Mouse (Mus musculus): ENCODE data around the gene Ptpn1. TPM values are rescaled to one million over a fixed set of nuclear protein-coding genes. Genes with fewer than 3 reads are reported as not detected.
A peak's percentile ranks its signal among the peaks of the same experiment; 100 is the strongest.

Gene Ptpn1
- total and polyA plus RNA-seq, 3 experiments: 55.1 to 71.3 (median 57.9) TPM

DNA sequence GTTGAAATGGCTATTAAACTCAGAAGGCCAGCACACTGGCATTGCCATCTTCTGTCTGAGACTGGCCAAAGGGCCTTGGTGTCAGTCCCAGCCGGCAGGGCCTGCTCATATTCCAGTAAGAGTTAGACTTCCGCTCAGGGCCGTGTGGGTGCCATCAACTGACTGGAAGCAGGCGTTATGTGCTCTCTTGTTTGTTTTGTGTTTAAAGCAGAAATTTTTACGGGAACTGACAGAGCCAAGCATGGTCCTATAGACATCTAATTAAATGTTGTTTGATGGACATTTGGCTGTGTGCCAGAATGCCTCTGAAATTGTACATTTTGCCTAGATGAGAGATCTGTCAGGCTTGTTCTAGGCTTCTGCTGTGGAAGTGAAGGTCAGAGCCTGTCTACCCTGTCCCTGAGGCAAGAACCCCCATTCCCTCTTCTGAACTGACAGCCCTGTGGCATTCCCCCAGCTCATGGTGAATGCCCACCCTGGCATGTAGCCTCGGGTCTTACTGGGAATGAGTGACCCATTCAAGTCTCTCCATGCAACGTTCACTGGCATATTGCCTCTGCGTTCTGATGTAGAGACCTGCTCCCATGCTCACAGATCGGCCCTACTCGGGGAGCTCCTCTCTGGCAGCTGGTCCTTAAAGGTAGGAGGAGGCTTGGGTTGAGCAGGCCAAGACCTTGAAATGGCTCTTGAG, 38.1 kb downstream of the Ptpn1 start:
- no peak for DNase-seq

DNA sequence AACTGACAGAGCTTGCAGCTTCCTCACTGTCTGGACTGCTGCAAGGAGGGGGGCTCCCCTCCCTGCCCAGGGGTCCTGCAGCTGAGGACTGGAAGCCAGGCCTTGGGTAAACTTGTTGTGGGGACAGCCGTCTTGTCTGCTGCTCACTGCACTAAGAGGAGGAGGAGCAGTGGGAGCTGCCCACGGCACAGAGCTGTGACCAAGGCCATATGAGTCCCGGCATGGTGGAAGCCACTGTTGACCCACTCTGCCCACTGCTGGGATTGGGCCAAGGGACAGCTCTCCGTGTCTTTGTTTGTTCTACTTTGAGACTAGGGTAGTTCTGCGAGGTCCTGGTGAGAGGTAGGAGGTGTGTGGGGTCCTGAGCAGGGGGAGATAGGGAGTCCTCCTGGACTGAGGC, 40.3 kb downstream of the Ptpn1 start:
- no peak for DNase-seq

DNA sequence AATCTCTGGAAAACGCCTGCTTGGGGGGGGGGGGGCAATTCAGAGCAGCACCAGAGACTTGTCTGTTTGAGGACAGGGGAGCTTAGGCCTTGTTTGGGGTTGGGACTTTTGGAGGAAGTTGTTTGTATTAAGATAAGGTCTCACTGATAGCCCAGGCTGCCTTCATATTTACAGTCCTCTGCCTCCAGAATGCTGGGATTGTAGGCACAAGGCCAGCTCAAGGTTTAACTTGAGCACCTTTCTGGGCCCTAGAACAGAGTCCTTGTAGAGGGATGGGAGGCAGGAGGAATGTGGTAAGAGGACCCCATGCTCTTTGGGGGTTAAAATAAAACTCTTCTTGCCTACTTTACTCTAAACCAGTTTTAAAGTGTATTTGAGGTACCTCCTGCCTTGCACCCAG, 41.0 kb downstream of the Ptpn1 start:
- DNase-seq: no peak

DNA sequence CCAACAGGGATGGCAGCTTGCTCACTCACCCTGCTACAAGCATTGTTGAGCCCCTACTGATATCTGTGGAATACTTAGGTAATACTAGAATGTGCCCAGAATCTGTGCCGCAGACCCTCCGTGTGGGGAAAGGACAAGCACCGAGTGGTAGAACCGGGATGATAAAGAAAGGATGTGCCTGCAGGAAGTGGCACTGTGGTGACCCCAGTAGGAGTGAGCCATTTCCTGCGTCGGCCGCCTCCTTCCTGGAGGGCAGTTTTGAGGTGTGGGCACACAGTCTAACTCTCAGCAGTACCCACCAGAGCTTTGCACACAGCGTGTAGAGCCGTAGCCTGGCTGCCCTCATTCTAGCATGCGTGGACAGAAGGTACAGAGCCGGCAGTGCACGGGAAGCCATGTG, 43.9 kb downstream of the Ptpn1 start:
- no peak for DNase-seq

DNA sequence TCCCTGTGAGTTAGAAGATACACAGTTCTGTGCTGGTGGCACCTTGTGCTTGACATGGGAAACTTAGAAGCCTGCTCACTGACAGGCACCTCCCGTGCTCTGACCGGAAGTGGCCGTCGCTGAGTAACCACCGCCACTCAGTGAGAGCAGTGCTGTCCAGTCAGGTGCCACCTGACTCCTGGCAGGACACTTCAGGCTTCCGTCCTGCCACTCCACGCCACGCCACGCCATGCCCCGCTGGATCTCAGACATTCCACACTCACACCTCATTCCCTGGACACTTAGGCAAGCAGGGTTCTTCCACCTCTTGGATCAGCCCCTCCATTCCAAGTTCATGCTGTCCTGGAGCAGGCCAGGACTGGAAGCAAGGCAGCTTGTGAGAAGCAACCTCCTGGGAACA, 46.4 kb downstream of the Ptpn1 start:
- DNase-seq: no peak

DNA sequence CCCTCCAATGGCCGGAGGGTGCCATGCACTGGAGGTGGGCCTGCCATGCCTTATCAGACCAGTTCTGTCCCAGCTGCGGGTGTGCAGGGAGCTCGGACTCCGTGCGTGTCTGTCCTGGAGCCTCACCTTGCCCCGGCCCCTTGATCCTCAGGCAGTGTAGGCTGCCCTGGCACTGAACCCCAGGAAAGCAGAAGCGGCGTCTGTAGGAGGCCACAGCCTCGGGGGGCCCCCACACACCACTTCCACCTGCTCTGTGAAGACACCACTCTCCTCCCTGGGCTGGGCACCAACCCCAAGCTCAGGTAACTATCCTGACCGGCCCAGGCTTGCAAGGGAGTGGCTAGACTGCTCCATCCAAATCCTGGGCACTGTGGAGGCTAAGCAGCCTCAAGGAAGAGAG, 48.5 kb downstream of the Ptpn1 start:
- no peak for DNase-seq

DNA sequence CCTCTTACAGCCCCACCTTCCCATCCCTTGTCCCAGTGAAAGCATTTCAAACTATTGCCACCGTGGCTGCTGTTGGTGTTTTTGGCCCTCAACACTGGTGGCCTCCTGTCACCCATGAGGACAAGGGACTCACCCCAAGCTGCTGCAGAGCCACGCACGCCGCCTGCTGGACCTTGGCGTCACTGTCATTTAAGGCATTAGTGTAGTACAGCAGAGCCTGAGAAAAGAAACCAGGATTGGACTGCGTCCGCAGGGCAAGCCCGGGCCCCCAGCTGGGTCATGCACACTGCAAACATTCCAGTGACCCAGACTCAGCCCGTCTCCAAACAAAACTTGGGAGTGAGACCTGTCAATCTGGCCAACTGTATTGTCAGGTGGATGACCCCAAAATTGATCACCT, 50.8 kb downstream of the Ptpn1 start:
- peak; percentile 31 for DNase-seq

DNA sequence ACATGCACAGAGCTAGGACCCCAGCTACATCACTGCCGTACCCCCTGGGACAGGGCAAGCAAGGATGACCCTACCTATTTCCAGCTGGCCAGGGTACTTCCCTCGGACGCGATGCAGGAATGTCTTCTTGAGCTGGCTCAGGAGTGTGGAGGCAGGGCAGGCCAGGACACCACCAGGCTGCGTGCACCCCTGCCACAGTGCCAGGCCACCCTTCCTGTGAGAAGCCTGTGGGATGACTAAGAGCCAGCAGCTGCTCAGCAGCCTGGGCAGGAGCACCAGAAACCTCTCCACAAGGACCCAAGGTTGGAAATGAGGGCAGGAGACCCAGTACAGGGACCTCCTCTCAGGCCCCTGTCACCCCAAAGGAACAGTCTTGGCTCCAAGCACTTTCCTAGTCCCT, 52.5 kb downstream of the Ptpn1 start:
- DNase-seq: no peak

DNA sequence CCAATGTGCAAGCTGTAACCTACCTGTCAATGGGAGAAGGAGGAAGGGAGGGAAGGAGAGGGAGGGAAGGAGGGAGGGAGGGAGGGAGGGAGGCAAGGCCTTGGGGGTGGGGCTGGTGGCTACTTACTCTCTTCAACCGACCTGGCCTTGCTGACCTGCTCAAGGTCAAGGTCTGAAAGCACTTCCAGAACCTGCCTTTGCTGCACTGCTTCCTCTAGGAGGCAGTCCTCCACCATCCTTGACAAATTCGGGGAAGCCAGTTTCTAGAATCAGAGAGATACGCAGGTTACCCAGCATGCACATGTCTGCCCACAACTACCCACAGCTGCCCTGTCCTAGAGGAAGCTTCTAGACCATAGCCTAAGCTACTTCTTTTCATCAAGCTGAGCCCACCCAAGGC, 53.1 kb downstream of the Ptpn1 start:
- DNase-seq: no peak

DNA sequence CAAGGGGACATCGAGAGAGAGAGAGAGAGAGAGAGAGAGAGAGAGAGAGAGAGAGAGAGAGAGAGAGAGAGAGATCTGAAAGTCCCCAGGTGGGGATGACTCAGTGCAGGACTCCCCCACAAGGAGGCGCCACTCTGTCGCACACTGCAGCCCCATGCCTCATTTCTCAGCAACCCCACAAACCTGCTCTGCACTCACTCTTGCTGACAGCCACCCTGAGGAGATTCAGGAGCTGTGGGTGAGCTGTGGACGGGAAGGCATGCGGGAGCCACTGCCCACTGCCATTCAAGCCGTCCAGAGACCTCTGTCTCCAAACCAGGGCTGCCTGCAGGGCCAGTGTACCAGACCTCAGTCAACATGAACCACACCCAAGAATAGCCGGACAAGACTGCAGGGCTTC, 54.9 kb downstream of the Ptpn1 start:
- no peak for DNase-seq

DNA sequence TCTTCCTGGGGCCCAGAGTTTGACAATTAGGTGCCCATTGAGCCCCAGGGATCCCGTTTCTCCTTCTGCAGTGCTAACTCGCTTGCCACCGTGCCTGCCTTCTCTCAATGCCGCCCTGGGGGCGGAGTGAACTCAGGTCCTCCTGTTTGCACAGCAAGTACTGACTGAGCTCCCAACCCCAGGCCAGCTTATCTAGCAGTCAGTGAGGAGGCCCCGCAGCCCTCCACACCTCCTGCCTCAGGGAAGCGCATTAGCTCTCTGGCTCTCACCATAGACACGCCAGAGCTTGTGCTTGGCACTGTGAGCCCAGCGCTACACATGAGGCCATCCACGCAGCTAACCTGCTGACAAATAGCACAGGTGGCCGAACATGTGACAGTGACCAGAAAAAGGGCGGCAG, 55.8 kb downstream of the Ptpn1 start:
- no peak for DNase-seq

DNA sequence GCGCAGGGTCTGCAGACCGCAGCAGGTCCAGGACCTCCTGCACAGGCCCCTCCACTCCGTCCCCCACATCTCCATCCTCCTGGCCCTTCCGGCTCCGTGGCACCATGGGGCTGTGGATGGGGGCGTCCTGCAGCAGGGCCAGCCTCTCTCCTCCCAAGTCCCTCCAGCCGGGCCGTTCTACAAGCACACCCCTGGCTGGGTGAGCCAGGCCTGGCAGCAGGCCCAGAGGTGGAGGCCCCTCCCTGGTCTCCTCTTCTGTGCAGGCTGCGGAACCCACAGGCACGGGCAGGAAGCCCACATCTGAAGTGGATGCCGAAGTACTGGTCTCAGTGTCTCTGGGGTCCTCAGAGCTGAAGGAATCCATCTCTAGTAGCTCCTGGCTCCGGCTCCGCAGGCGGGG, 57.5 kb downstream of the Ptpn1 start:
- DNase-seq: no peak

DNA sequence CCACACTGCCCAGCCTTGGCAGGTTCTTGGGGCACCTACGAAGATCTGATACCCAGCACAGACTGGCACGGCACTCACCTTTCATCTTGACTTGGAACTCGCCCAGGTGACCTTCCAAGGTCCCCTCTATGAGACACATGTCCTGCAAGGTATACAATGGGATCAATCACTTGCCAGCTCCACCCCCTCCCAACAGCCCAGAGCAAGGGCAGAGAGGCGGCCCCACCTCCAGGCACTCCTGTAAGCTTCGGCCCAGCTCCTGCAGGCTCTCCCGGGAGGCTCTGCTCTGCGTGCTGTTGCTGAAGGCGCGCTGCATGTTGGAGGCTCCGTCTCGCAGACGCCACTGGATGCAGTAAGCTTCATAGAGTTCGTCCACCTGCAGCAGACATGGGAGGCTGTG, 61.4 kb downstream of the Ptpn1 start:
- DNase-seq: no peak

DNA sequence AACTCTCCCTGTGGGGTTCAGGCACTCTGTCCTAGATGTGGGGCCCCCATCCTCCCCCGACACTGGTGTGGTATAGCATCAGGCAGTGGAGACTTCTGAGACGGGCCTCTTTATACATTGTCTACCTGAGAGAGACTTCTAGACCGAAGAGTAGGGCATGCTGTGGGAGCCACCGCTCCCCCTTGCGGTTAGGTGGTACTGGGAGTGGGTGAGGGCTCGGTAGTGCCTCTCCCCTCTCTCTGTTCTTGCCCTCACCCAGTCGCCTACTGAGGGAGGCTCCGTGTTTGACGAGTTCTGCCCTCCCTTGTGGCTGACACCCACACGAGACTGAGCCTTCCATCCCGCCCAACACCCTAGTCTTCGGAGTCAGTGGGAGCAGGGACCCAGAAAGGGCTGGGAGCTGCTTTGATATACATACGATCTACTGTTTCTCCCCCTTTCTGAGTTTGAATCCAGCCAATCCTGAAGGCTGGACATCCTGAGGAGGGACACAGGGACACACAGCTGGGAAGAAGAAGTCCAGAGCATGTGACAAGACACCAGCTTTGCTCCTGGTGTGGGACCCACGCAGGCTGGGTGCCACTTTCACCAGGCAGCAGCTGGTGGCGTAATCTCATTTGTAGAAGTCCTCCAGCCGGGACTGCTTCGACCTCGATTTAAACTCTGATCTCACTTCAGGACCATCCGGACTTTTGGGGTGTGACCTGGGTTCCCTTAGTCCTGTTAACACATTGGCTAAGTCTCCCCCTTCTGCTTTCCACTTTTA, 64.2 kb downstream of the Ptpn1 start:
- DNase-seq: no peak

DNA sequence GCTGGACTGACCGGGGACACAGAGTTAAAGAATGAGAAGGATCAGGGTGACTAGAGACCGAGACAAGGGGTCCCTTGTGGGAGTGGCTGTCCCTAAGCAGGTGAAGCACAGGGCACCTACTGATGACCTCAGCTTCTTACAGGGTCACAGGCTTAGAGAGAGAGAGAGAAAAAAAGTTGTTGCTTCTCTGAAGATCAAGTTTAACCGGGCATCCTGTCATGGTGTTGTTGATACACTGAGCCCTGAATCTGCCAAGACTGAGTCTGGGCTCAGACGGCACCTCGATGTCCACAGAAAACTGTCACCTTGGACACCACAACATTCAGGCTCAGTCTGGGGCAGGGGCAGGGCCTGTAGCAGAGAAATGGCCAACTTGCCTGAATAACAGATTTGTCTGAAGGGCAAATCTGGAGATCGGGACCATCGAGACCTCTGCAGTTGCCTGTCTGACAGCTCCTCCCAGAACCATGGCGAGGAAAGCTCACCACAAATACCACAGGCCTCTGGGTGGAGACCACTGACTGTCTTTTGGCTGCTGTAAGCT, 64.9 kb downstream of the Ptpn1 start:
- DNase-seq: no peak

DNA sequence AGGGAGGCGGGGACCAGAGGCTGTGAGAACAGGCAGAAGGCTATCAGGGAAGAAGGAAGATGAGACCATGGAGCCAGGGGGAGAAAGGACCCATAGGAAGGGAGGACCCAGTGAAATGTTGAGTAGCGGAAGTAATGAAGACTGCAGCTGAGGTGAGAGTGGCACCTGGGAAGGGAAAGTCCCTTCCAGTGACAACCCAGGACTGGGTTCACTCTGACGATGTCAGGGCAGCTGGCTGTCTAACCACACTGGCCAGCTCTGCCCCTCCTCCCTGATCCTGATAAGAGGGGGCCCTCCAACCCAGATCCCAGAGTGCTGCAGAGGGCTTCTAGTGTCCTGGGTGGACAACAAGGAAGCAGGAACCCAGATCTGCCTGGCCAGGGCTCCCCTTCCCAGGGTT, 65.7 kb downstream of the Ptpn1 start:
- DNase-seq: no peak

DNA sequence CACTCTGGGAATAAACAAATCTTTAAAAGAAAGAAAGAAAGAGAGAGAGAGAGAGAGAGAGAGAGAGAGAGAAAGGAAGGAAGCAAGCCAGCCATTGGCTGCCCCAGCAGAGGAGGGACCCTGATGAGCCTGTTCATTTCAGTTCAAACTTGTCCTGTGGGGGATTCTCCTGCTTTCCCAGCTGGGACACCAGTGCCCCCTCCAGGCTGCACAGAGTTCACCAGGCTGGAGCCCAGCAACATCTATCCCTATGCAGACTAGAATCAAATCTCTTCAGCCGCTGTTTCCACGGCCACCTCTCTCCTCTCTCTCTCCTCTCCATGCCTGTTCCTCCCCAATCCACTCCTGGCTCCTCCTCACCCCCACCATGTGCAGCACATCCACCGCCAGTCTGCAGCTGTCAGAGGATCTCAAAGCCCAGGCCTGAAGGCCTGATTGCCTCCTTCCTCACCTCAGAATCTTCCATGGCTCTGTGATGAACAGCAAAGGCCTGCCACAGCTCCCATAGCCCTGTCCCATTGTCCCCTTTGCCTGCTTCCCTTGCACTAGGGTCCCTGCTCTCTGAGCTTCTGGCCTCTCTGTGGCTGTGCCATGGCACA, 67.4 kb downstream of the Ptpn1 start:
- DNase-seq: no peak

DNA sequence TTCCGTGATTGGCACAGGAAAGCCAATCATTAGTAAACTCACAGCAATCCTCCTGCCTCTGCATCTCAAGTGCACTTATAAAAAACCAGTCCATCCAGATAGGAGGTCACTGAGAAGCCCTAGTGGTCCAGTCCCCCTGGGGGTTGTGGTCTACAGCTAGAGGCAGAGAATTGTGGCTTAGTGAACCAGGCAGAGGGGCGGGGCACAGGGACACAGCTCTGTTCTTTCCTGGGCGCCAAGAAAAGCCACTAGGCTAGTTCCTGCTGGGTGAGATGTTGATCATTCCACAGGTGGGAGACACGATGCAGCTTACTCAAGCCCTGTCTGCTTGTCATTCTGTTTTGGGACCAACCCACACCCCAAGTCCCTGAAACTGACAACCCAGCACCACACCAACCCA, 70.3 kb downstream of the Ptpn1 start:
- no peak for DNase-seq

DNA sequence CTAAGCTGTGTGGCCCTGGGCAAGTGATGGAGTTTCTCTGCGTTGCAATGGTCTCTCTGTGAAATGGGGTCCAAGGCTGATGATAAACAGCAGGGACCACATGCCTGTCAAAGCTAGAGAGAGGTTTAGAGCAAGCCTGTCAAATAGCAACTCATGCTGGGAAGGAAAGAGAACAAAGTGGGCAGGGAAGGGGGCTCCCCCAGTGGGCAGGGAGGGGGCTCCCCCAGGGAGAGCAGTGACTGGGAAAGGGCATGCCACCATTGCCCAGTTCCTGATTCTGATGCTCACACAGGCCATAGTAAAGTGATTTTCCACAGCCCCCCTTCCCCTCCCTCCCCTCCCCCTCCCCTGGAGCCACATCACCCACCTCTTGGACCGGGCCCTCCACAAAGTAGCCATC, 71.0 kb downstream of the Ptpn1 start:
- no peak for DNase-seq

DNA sequence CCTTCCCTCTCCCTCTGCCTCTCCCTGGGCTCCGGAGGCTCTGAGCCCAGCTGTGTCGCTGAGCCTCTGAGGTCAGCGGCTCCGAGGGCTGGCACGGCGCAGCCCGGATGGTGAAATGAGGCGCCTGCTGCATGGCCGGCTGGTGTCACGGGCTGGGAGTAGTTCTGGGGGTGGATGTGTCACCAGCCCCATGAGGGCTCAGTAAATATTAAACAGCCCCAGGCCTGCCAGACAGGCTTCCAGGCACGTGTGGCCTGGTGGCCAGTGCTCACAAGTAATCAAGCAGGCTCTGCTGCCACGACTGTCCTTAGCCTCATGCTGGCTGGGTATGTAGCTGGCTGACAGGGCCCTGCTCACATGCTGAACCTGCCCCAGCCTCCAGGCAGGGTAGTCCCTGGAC, 71.6 kb downstream of the Ptpn1 start:
- DNase-seq: peak; percentile 49

DNA sequence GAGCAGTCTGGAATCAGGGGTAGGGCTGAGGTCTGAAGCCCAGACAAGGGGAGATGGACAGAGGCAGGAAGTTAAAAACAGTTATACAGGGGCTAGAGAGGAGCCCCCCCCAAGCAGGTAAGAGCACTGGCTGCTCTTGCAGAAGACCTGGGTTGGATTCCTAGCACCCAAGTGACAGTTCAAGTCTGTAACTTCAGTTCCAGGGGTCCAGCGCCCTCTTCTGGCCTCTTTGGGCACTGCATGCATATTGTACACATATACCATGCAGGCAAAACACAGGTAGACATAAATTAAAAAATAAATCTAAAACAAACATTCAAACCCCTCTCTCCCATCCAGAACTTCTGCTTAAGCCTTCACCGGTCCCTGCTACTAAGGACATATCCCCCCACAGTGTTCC, 72.5 kb downstream of the Ptpn1 start:
- no peak for DNase-seq

DNA sequence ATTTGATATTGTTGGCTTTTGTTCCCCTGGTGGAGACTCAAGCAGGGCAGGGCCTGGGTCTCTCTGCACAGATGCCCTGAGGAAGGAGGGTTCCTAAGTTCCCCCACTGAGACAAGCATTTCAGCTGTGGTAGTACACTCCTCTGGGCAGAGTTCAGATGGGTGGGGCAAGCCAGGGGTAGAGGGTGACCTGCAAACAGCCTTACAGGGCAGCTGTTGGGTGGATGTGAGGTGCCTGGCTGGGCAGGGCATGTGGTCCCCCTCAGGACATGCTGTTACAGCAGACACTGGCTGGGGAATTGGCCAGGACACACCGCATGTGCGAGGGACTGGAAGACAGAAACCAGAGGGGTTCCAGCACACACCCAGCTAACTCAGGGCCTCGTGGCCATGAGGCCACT, 73.1 kb downstream of the Ptpn1 start:
- no peak for DNase-seq

DNA sequence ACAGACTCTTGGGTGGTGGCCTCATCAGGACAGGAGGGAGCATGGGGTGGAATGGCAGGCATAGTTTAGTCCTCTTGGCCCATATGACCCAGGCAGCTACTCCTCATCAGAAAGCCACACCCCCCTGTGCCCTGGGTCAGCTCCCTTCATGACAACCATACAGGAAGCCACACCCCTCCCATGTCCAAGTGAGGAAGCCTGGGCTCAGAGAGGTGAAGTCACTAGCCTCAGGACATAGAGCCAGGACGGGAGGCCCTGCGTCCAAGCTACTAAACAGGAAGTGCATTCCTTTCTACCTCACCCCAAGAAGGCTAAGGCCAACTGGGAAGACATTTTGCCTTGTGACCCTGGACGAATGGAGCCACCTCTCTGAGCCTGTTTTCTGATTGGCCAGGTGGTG, 73.8 kb downstream of the Ptpn1 start:
- DNase-seq: no peak

Data from adrenal gland, adult 2 months (tissue).